Mouse (Mus musculus) embryonic fibroblast, embryonic 13.5 days (primary cell): ENCODE measurements around the gene St8sia2.

Experiments used
- CTCF ChIP-seq: IDR thresholded peaks from 2 replicates; pipeline ENCODE4 v1.5.1; 2011; ENCODE audit warnings: mild to moderate bottlenecking, control low read depth, low read length, moderate library complexity, borderline replicate concordance; ENCODE audit not compliant: insufficient read depth
- POLR2A ChIP-seq: IDR thresholded peaks from 2 replicates; pipeline ENCODE4 v1.6.1; 2011; ENCODE audit warnings: low read depth, mild to moderate bottlenecking, control low read depth, low read length, moderate library complexity

DNA sequence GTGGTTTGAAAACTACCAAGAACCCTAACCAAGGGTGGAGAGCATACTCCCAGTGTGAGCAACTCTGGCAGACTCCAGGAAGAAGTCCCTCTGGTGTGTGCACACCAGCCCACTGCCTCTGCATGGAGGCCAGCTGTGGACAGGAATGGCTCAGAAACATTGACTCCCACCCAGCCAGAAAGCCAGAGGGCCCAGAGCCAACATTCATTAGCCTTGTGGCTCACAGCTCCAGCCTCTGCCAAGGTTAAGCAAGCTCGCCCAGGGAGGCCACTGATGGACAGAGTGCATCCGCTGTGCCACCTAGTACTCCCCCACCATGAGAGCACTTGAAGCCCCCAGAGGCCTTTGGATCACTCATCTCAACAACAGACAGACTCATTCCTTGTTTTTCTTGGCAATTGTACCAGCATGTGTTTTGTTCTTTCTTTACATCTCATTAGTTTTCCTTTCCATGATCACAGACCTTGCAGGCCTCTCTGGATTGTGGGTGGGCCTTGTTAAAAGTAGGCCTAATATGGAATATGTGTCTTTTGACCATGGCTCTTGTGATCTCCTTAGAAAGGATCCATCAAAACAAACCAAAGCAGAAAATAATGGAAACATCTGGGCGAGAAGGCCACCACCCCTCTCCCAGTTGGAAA, 46.9 kb upstream of the St8sia2 start:
- TF ChIP-seq CTCF (no peak), POLR2A (no peak)
